ENCODE assay signal across 8 mouse cellular contexts in the genomic region with DNA sequence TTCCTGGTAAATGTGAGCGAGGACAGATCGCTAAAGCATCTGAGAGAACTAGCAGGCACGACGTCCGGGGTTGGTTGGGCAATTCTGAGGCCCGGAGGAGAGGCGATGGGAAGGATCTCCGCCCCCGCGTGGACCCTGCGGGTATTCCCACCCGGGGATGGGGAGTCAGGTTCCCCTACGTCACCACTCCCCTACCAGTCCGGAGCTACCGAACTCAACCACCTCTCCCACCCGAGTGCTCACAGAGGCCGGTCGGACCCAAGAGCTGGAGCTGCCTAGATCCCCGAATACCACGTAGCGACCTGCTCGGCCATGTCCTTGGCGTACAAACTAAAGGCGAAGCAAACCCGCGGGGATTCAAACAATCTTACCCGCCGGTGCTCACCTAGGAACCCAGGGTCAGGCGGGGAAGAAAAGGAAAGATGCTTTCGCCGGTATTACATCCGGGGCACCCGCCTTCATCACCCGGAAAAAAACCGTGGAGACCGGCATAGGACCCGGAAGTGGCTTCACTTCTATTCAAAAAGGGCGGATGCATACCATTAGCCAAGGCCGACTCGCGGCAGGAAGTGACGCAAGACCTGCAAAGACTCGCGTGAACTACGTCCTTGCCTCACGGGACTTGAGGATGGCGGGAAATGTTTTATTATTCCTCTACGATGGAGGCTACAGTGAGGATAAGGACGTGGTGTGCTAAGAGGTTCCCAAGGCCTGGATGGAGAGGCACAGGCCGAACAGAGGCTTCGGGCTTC. TPM values are rescaled to one million over a fixed set of nuclear protein-coding genes. Genes with fewer than 3 reads are reported as not detected.
DNase-seq lines count a peak whose midpoint lies in the region; ATAC-seq and TF ChIP-seq lines count a peak whose summit lies in the region.

A gene (minus strand): TSS at position 507 of the 752 bp plus-strand sequence.

- peak within 1 kb of the TSS; percentile 85 for H3K27ac ChIP-seq in ES-Bruce4 (ENCODE audit: insufficient read depth, low read length)
- H3K27ac ChIP-seq in forebrain, embryonic 13.5 days = peak within 1 kb of the TSS; percentile 89
- H3K27ac ChIP-seq in liver, postnatal 0 days (ENCODE audit: low read depth) = peak within 1 kb of the TSS; percentile 79
- peak within 1 kb of the TSS; percentile 85 for H3K27ac ChIP-seq in neural tube, embryonic 14.5 days (ENCODE audit: low read depth, low read length)

- no peak for TF ChIP-seq CTCF in ES-Bruce4 (IDR thresholded peaks at IDR 0.05; ENCODE audit: low read depth, low read length)
- peak; percentile 53 for TF ChIP-seq CTCF in liver, postnatal 0 days (IDR thresholded peaks at IDR 0.05; ENCODE audit: low read depth)

- peak within 1 kb of the TSS; percentile 93 for H3K4me3 ChIP-seq in ES-Bruce4 (ENCODE audit: low read depth, low read length)
- peak within 1 kb of the TSS; percentile 87 for H3K4me3 ChIP-seq in forebrain, embryonic 13.5 days
- H3K4me3 ChIP-seq in liver, postnatal 0 days (ENCODE audit: low read depth, low read length) = peak within 1 kb of the TSS; percentile 65
- peak within 1 kb of the TSS; percentile 62 for H3K4me3 ChIP-seq in neural tube, embryonic 14.5 days (ENCODE audit: low read depth, low read length)

- intact Hi-C loops in heart, postnatal 10 days (cut with DNase I) = no loop called here

- H3K9ac ChIP-seq in ES-Bruce4 (ENCODE audit: low read depth, poor library complexity, severe bottlenecking) = peak within 1 kb of the TSS; percentile 83
- peak within 1 kb of the TSS; percentile 86 for H3K9ac ChIP-seq in forebrain, embryonic 13.5 days
- H3K9ac ChIP-seq in liver, postnatal 0 days (replicated peaks) = peak within 1 kb of the TSS; percentile 77
- H3K9ac ChIP-seq in neural tube, embryonic 14.5 days (replicated peaks; ENCODE audit: low read depth, low read length) = peak within 1 kb of the TSS; percentile 69

- H3K4me2 ChIP-seq in forebrain, embryonic 13.5 days = peak within 1 kb of the TSS; percentile 91
- H3K4me2 ChIP-seq in liver, postnatal 0 days (ENCODE audit: low read depth, low read length) = peak within 1 kb of the TSS; percentile 78
- H3K4me2 ChIP-seq in neural tube, embryonic 14.5 days (ENCODE audit: low read depth, low read length) = peak within 1 kb of the TSS; percentile 88

- peak; percentile 93 for ATAC-seq in cerebellum, adult (ENCODE audit: insufficient number of reproducible peaks, low FRiP score, low TSS enrichment)
- ATAC-seq in forebrain, embryonic 13.5 days = peak; percentile 98
- peak; percentile 95 for ATAC-seq in liver, postnatal 0 days
- peak; percentile 96 for ATAC-seq in neural tube, embryonic 14.5 days (ENCODE audit: low read depth)

- DNase-seq in heart, postnatal 10 days = peak; percentile 97 to 98
- peak; percentile 94 for DNase-seq in large intestine, adult 2 months (ENCODE audit: low read depth, low spot score)
- peak; percentile 94 for DNase-seq in liver, postnatal 0 days
- DNase-seq in testis, postnatal 10 days (ENCODE audit: low spot score) = peak; percentile 89

- TF ChIP-seq POLR2A in ES-Bruce4 (IDR thresholded peaks at IDR 0.05; ENCODE audit: insufficient read depth, low read length) = peak; percentile 85

- peaks cover 58% of the 10 kb centered on the region for H3K36me3 ChIP-seq in ES-Bruce4 (ENCODE audit: control insufficient read depth, insufficient read depth, low read length, poor library complexity, severe bottlenecking)
- H3K36me3 ChIP-seq in forebrain, embryonic 13.5 days (ENCODE audit: poor library complexity, severe bottlenecking) = peaks cover 82% of the 10 kb centered on the region
- peaks cover 76% of the 10 kb centered on the region for H3K36me3 ChIP-seq in liver, postnatal 0 days (replicated peaks; ENCODE audit: insufficient read depth, low read length)
- H3K36me3 ChIP-seq in neural tube, embryonic 14.5 days (ENCODE audit: control insufficient read depth, insufficient read depth, low read length) = peaks cover 68% of the 10 kb centered on the region

- WGBS in forebrain, embryonic 13.5 days = under 1% methylated on average over 51 of the region's 51 CpGs
- WGBS in large intestine, adult 2 months = under 1% methylated on average over 51 of the region's 51 CpGs
- WGBS in liver, postnatal 0 days (ENCODE audit: insufficient replicate concordance) = under 1% methylated on average over 51 of the region's 51 CpGs
- under 1% methylated on average over 51 of the region's 51 CpGs for WGBS in neural tube, embryonic 14.5 days

- H3K4me1 ChIP-seq in ES-Bruce4 (ENCODE audit: control insufficient read depth, insufficient read depth, low read length) = peaks cover 2% of the 10 kb centered on the region
- peaks cover 29% of the 10 kb centered on the region for H3K4me1 ChIP-seq in forebrain, embryonic 13.5 days
- H3K4me1 ChIP-seq in liver, postnatal 0 days (ENCODE audit: insufficient read depth) = peaks cover 18% of the 10 kb centered on the region
- H3K4me1 ChIP-seq in neural tube, embryonic 14.5 days (ENCODE audit: control insufficient read depth, insufficient read depth, low read length) = peaks cover 16% of the 10 kb centered on the region

- no peaks in the 10 kb centered on the region for H3K9me3 ChIP-seq in ES-Bruce4 (replicated peaks; ENCODE audit: control insufficient read depth, insufficient read depth, low read length, poor library complexity, severe bottlenecking)
- no peaks in the 10 kb centered on the region for H3K9me3 ChIP-seq in forebrain, embryonic 13.5 days (replicated peaks)
- H3K9me3 ChIP-seq in liver, postnatal 0 days (ENCODE audit: low read length) = no peaks in the 10 kb centered on the region
- H3K9me3 ChIP-seq in neural tube, embryonic 14.5 days (ENCODE audit: control insufficient read depth, low read length) = no peaks in the 10 kb centered on the region

- TF ChIP-seq EP300 in ES-Bruce4 (IDR thresholded peaks at IDR 0.05; ENCODE audit: insufficient read depth, low read depth, low read length) = peak; percentile 64; the same call in 1 of the 2 replicates
- peak; percentile 90; the same call in 1 of the 2 replicates for TF ChIP-seq EP300 in liver, postnatal 0 days (IDR thresholded peaks at IDR 0.05; ENCODE audit: low read depth)

- H3K27me3 ChIP-seq in ES-Bruce4 (ENCODE audit: control insufficient read depth, insufficient read depth, low read length, poor library complexity, severe bottlenecking) = no peaks in the 10 kb centered on the region
- no peaks in the 10 kb centered on the region for H3K27me3 ChIP-seq in forebrain, embryonic 13.5 days
- no peaks in the 10 kb centered on the region for H3K27me3 ChIP-seq in liver, postnatal 0 days (ENCODE audit: insufficient read depth, low read length)
- H3K27me3 ChIP-seq in neural tube, embryonic 14.5 days (ENCODE audit: control insufficient read depth, insufficient read depth, low read length) = no peaks in the 10 kb centered on the region

RNA-seq across cellular contexts. Expression of the gene that starts here (rescaled TPM):
- 98.6 and 120 TPM in 2 replicates for polyA plus RNA-seq in ES-Bruce4 (2011; ENCODE audit: insufficient read depth, insufficient read length, low read depth, missing spikeins)
- 89.0 and 98.7 TPM in 2 replicates for polyA plus RNA-seq in forebrain, embryonic 13.5 days (2015; fragmentation: Nextera tagmentation; extraction: Ambion mirVana)
- total RNA-seq in heart, postnatal 10 days (2021) = 10 to 100 TPM; 46.8 to 49.2 TPM
- 25.1 and 28.6 TPM in 2 replicates for polyA plus RNA-seq in large intestine, adult 2 months (2012; rRNA removed)
- polyA plus RNA-seq in liver, postnatal 0 days (2015; fragmentation: Nextera tagmentation; extraction: Ambion mirVana) = 11.5 and 14.0 TPM in 2 replicates
- polyA plus RNA-seq in neural tube, embryonic 14.5 days (2014; fragmentation: Nextera tagmentation; extraction: Ambion mirVana) = 58.1 and 71.9 TPM in 2 replicates

Comparison
In these comparisons a context has a peak if more than half of its experiments do, and no peak if none do; other contexts are left out.
1. Peak in every context shown above with its lines: DNase-seq, ATAC-seq, H3K4me3 ChIP-seq and H3K27ac ChIP-seq.